Mouse (Mus musculus) Muller cell, postnatal 12 days (primary cell): ENCODE measurements around the gene Aph1b.

Experiments
- DNase-seq: peaks from one replicate; pipeline ENCODE4 v3.0.0-alpha.2; 2015; ENCODE audit errors: inconsistent ontology term

The Aph1b gene

DNA sequence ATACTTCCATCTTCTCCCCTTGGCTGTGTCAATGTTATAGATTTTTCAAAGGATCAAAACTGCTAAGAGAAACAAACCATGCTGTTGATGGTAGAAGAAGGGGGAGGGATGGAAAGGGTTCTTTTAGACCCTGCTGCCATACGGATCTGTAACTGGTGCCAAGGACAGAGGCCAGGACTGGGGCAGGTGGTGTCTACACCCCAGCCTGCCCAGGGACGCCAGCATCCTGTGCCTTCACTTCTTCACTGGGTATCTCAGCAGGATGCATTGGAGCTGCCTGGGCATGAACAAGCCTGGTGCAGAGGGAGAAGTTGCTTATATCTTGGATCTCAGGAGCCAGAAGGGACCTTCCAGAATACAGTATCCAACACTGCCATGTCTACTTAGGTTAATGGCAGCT, 50.8 kb downstream of the Aph1b start:
- no peak for DNase-seq

DNA sequence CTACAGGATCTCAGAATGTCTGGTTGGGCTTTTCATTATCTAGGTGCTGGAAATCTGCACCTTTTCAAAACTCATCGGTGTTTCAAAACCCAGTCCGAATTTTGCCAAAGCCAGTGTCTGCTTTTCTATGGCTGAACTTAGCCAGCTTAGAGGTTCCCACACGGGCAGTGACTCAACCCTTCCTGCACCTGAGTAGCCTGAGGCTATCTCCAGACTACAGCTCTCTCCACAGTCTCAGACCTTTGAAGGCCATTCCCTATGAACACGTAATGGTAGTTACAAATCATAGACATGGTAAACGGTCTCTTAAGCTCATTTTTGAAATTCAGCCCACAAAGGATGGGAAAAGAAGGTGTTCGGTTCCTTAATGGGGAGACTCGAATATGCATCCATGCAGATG, 55.8 kb downstream of the Aph1b start:
- DNase-seq, result no peak

DNA sequence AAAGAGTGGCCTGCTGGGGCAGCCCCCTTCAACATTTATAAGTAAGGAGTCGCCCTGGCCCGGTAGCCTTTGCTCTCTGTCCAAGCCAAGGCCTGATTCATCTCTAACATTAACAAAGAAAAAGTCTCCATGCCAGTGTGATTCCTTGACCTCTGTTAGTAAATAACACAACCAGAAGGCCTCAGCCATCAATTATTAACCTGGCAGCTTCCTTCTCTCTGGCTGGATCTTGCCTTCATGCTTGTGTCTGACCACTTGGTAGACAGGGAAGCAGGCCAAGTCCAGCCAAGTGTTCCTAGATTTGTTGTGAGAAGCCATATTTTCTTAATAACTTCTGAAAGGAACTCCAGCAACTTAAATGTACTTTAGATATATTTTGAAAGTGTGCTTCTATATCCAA, 58.7 kb downstream of the Aph1b start:
- DNase-seq, result no peak

DNA sequence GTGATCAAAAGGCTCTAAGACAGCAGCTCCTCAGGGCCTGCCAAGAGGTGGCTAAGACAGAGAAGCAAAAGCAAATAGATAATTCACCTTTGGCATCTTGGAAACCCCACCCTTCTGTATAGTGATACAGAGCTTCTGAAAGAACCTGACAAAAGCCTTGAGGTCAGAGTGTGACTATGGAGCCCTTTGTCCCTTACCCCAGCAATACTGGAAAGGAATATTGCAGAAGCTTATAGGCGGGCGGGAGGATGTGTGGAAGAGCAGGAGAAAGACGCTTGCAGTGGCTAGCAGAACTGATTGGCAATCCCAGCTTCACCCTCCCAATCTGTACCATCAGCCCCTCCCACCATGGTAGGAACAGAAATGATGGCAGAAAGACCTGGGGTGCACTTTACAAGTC, 59.3 kb downstream of the Aph1b start:
- no peak for DNase-seq

DNA sequence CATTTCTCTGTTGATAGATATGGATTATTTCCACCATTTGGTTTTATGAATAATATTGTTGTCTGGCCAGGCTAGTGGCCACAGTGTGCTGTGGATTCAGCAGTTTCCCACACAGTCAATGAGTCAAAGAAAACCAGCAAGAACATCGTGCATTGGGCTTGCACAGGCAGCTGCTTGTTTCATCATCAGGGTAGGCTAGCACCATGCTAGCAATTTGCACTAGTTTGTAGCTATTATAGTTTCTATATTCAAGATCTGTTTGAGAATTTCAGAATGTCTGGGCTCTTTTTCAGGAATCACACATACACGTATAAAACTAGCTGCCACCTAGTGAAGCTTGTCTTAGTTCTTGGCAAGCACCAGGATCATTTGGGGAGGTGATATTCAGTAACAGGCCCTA, 60.2 kb downstream of the Aph1b start:
- DNase-seq, result no peak

DNA sequence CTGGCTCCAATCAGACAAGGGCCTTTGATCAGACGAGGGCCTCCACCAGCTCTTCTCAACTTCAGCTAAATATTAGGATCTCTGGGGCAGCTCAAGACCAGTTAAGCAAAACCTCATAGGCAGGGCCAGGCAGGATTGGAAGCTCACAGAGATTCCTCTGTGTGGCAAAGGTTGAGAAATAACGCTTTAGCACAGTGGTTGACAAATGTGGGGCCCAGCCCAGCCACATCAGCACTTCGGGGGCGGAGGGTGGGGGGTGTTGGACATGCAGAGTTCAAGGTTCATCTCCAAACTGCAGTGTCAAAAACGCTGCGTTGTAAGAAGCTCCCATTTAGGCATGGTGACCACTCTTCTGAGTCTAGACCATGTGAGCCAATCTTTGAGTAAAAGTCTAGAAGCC, 60.7 kb downstream of the Aph1b start:
- DNase-seq, result no peak

DNA sequence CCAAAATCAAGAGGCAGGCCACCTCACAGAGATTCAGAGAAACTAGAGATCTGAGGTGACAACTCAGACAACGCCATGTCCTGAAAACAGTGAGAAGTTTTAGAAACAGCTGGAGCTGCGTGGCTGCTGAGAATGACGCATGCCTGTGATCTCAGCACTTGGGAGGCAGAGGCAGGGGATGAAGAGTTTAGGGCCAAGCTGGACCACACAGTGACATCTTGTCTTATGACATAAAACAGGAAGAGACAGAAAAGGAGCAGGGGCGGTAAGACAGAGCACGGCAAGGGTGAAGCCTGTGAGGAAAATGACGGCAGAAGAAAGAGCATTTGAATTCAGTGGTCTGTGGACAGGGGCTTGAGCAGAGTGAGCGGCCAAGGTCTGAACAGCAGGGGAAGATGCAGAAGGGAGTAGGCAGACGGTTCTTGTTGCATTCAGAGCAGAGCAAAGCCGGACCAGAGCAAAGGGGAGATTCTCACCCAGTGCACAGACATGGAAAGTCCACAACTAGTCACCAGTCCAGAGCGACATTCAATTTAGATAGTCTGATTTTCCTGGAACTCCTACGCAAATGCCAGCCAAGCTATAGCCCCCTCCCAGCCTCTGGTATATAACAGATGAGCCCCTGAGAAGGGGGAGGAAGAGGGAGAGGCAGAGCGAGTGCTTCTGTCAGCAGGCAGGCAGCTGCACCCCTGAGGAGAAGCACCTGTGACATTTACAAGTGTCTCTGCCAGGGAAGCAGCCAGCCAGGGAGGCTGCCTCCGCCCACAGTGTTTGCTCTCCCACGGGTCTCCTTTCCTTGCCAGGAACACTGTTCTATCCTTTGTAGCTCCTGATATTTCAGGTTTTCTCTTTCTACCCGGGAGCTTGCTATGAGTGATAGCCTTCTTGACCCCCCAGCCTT, 62.2 kb downstream of the Aph1b start:
- DNase-seq, result no peak

DNA sequence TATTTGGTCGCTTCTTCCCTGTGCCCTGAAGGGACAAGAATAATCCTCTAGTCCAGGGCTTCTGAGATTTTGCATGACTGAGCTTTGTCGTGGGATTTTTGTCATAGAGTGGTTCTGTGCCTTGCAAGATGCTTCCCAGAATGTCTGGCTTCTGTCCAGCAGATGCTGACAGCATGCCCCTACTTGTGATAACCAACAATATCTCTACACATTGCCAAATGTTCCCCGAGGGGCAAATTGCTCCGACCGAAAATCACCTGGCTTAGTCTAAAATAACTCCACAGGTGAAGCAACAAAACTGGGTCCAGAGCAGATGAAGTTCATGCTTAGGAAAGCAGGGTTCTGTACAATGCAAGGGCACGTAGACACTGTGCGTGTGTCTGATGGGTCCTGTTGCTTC, 64.0 kb downstream of the Aph1b start:
- no peak for DNase-seq

DNA sequence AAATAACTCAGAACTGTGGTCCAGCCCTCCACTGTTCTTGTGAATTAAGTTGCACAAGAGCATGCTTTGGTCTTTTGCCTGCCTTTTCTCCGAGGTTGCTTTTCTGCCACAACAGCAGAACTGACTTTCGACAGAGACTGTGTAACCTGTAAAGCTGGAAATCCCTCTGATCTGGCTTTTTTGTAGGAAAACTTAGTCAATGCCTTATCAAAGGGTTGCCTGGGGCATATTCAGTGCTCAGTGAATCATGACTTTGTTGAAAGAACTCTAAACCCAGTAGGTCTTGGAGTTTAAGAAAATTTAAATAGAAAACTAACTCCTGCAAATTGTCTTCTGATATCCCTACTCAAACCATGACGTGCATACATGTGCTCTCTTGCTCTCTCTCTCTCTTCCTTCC, 64.7 kb downstream of the Aph1b start:
- no peak for DNase-seq

DNA sequence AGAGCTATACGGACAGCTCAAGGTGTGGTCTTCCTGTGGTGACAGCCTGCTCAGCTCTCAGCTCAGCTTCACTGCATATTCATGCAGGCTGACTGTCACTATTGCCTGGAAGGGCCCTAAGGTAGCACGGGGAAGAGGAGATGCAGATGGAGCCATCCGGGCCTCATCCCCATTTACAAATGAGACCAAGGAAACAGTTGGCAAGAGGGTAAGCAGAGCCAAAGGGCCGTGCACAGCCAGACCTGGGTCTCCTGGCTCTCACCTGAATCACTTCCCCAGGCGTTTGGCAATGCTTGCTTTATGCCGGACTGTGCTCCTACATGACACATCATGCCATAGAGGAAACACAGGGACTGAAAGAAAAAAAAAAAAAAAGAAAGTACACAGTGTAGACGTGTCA, 68.0 kb downstream of the Aph1b start:
- DNase-seq, result no peak

DNA sequence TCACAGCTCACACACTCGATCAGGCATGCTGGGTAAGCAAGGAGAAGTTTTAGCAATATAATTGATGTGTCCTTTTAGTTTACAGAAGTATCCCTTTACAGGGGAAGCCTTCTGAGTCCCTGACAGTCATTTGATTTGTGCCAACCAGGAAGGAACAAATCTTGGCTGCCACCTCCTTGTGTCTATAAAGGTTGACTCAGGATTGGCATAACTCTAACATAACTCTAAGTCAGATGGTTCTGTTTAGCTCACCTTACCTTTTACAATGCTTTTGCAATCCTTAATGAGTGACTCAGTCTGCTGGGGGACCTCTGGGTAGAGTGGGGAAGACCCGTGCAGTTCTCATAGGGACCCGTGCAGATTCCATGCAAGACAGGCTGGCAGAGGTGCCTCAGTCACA, 69.7 kb downstream of the Aph1b start:
- no peak for DNase-seq
